Mouse (Mus musculus): ENCODE measurements around the gene Tut7.
"Not testable (repeated sequence)": the region's sequence is repeated elsewhere in the genome, so short reads cannot be mapped to it uniquely, and the experiment has no call there.

The Tut7 gene

GRCm38 (mm10) chr13:59822507-59823462 is at the start of gene Tut7:
Gene Tut7 (minus strand): TSS chr13:59823147.
- DNase-seq (ENCODE audit: low spot score in 2 of 2) = peak; percentile 95 to 97

DNA sequence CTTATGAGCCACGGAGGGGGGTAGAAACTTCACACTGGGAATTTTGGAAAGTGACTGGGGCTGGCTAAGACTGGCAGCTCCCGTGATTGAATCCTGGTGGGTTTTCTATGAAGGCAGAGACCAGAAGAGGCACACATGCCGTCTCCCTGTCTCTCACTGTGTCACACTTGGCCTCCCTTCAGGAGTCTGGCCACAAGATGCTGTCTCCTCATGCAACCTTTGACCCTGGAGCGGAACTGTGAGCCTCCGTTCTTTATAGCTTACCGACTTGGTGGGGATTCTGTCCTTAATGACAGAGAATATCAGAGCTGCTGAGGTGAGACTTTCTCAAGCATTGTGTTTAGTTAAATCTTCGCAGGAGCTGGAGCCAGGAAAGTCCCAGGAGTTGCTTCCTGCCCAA is 49.5 kb upstream of the Tut7 start:
- no peak for DNase-seq (ENCODE audit: low spot score in 2 of 2)

DNA sequence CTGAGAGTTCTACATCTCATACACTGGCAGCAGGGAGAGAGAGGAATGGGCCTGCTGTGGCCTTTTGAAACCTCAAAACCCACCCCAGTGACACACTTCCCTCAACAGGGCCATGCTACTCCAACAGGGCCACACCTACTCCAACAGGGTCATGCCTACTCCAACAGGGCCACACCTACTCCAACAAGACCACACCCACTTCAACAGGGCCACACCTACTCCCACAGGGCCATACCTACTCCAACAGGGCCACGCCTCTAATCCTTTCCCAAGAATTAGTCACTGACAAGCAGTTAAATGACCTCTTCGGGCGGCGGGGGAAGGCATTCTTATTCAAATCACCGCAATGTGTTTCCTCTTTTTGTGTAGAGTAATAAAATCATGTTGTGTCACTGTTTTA is 47.1 kb upstream of the Tut7 start:
- no peak for DNase-seq (ENCODE audit: low spot score in 2 of 2)

DNA sequence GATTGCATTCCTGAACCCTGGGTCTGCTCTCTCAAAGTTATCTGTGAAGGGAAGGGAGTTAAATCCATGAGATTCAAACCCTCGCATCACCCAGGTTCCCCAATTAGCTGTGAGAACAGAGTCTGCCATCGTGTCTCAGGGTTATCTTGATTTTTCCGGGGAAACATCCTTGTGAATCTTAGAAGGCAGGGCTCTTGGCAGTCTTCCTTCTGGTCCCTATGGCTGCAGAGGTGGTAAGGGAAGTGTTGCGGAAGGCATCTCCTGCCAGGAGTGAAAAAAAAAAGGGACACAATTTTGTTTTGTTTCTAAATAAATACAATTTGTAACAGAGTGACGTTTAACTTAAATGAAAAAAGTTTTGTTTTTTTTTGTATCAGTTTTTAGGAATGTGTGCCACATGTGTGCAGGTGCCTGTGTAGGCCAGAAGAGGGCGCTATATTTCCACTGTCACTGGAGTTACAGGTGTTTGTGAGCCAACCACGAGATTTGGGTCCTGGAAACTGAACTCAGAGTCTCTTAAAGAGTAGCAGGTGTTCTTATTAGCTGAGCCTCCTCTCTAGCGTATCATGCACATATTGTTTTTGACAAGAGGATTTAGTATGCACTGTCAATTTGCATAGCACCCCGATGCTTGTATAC is 45.2 kb upstream of the Tut7 start:
- no peak for DNase-seq (ENCODE audit: low spot score in 2 of 2)

GRCm38 (mm10) chr13:59867103-59867502 is 44.2 kb upstream of the Tut7 start:
- peak in 1 of 2 experiments; percentile 28 for DNase-seq (ENCODE audit: low spot score in 2 of 2)

DNA sequence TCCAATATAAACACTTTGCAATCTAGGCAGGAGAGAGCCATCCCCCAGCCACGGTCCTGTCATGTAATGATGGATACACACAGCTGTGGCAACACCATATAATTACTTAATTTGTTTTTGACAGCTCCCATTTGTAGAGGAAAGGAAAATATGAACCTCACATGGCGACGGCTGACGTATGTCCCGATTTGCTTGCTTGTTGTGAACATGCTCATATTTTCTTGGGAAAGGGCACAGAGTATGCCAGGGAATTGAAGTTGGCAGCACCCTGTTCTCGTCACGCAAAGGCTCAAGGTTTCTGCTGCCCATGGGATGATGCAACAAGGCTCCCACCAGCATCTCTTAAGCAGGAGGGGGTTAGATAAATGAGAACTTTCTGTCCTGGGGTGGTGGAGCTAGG is 36.6 kb upstream of the Tut7 start:
- DNase-seq (ENCODE audit: low spot score in 2 of 2) = no peak

- DNase-seq (ENCODE audit: low spot score in 2 of 2) = peak in 1 of 2 experiments; percentile 50
Observed at GRCm38 (mm10) chr13:59856286-59857070, 33.5 kb upstream of the Tut7 start.

- DNase-seq (ENCODE audit: low spot score in 2 of 2) = peak in 1 of 2 experiments; percentile 28
Observed at GRCm38 (mm10) chr13:59853471-59853870, 30.5 kb upstream of the Tut7 start.

GRCm38 (mm10) chr13:59850373-59850772 is 27.4 kb upstream of the Tut7 start:
- DNase-seq (ENCODE audit: low spot score in 2 of 2) = no peak

- no peak for DNase-seq (ENCODE audit: low spot score in 2 of 2)
Observed at GRCm38 (mm10) chr13:59844661-59845060, 21.7 kb upstream of the Tut7 start.

DNA sequence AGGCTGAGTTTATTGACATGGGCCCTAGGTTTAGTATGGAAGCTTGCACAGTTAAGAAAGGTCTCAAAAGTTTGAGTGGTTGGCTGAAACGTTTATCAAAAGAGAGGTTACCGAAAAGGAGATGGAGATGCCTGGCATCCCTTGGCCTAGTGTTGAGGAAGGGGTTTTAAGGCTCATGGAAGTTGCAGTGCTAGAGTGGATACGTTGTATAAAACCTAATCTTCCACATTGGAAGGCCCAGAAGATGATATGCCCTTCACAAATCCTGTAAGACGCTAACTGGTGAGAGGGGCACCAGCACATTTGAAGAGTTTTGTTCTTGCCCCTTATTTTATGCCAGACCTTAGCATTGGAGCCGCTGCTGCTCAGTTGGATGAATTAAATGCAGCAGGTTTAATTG is 21.0 kb upstream of the Tut7 start:
- no peak for DNase-seq (ENCODE audit: low spot score in 2 of 2)

GRCm38 (mm10) chr13:59842226-59843210 is 19.6 kb upstream of the Tut7 start:
- DNase-seq (ENCODE audit: low spot score in 2 of 2) = peak; percentile 65 to 84

DNA sequence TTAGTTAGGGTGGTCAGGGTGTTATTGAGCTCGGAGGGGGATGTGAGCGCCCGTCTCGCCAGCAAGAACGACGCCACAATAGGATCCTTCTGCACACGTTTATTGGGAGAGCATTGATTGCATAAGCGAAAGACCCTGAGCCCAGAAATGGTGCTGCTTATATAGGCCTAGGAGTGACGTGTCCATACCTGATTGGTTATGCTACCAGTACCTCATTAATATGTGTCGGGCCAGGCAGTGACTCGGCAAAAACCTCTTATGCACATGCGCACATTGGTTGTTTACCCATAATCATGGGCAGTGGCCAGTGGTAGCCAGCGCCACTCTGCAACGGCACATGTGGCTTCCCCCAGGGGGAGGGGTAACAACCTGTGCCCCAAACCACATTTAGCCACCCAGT is 18.8 kb upstream of the Tut7 start:
- not testable (repeated sequence) for DNase-seq (ENCODE audit: low spot score in 2 of 2)

DNA sequence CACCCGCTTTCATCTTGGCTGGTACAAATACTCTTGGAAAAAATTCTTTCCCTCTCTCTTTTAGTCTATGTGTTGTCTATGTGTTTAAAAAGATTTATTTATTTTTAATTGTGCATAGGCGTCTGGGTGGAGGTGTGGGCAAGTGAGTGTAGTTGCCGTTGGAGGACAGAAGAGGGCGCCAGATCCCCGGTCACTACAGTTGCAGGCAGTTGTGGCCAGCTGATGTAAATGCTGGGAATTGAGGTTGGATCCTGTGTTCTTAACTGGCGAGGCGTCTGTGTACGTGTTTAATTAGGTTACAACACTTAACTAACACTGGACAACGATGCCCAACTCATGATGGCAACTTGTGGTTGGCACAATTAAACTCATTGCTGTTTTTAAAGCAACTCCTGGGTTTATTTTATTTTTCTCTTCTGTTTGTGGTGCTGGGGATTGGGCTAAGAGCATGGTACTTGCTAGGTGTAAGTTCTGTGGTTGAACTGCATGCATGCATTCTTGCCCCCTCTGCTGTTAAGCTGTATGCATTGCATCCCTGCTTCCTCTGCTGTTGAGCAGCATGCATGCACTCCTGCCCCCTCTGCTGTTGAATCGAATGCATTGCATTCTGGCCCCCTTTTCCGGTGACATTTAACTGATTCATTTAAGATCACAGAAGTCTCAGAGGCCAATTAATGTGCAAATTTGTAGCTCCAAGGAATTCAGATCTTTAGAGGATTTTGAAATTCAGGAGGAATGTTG is 17.7 kb upstream of the Tut7 start:
- peak; percentile 74 to 84 for DNase-seq (ENCODE audit: low spot score in 2 of 2)

DNA sequence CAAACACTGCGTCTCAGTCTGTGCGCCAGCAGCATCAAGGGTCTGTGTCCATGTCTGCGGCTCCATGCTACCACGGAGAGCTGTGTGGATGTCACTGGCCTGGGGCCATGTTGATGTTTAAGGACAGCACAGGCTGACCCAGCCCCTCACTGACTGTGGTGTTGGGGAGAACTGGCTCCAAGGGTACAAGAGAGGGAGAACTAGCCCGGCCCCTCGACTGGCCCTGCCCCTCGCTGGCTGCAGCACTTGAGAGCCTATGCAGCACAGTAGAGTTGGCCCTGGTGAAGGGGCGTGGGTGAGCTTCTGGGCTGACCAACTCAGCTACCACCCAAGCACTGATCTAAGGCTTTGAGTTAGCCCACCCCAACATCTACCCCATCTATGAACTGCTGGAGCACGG is 16.4 kb upstream of the Tut7 start:
- no peak for DNase-seq (ENCODE audit: low spot score in 2 of 2)

GRCm38 (mm10) chr13:59838464-59838863 is 15.5 kb upstream of the Tut7 start:
- no peak for DNase-seq (ENCODE audit: low spot score in 2 of 2)

DNA sequence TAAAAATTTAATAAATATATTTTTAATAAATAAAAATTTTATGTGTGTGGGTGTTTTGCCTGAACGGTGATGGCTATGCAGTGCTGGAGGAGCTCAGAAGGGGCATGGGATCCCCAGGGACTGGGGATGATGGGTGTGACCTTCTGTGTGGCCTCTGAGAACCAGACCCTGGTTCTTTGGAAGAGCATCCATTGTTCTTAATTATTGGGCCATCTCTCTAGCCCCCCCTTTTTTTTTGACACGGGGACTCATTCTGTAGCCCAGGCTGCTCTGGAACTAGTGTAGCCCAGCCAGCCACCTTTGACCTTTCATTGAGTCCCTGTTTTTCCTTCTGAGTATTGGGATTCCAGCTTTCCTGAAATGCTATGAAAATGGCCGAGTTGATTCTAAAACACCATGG is 13.9 kb upstream of the Tut7 start:
- no peak for DNase-seq (ENCODE audit: low spot score in 2 of 2)

DNA sequence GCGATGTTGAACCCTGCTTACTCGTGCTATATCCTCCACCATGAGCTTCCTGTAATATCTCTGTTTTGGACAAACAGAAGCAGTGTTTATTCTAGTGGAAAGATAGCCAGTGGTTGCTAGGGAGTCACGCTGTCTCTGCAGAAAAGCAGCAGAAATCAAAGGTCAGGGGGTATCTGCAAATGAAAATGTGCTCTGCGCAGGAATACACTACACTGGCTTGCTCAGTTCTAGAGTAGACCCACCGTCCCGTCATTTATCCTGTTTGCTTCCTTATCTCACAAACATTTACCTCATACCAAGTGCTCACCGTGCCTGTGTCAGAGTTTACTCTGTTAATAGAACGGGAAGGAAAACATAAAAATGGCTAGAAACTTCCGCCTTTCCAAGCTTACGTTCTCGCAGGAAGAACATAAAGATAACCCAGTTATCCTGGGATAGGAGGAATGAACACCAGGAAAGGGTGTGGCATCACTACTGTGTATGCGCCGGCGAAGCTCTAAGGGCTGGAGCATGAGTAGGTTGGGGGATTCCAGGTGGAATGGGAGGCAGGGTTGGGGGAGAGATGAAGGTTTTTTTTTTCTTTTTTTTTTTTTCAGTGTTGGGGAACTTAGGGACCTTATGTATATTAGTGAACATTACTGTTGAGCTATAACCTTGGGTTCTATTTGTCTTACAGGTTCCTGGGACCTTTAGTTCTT is 13.3 kb upstream of the Tut7 start:
- no peak for DNase-seq (ENCODE audit: low spot score in 2 of 2)

- peak in 1 of 2 experiments; percentile 46 for DNase-seq (ENCODE audit: low spot score in 2 of 2)
Observed at GRCm38 (mm10) chr13:59834786-59835452, 12.0 kb upstream of the Tut7 start.

All from heart, adult 9 months (tissue).